Comparison of ENCODE assay signal across 17 mouse cellular contexts in the genomic region with DNA sequence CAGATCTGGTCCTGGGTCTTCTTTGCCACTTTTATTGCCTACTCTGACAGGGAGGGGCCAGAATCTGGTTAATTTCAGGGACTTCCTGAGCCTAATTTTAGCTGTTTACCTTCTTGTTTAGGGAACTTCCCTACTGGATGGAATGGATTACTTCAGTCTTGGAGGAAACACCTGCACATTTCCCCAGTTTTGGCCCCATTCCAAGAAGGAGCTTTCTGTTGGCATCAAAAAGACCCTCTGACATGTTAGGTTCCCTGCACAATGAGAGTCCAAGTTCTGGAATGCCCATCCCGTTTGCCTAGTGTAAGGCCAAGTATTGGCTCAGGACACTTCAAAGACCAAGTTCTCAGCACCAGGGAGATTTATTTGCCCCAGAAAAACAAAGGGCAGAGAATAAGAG. TPM values are rescaled to one million over a fixed set of nuclear protein-coding genes. Genes with fewer than 3 reads are reported as not detected.
"Had no signal": no experiment of that assay in that cellular context is flagged by ENCODE, and none has a peak within 500 bp of the region (broad histone marks: within the 10 kb centered on the region; RNA-seq: fewer than 3 reads in every experiment).

No protein-coding gene starts in this region.

- DNase-seq: retina, postnatal 1 day; right cerebral cortex, adult 18-20 months; right cerebral cortex, postnatal 14 days; right cerebral cortex, postnatal 25 days; right cerebral cortex, postnatal 4 days; spleen, adult 18-20 months; thymus, adult 18-20 months; thymus, adult 2 months; thymus, postnatal 14 days; thymus, postnatal 25 days; thymus, postnatal 36 days; thymus, postnatal 4 days had no signal

- H3K27ac ChIP-seq: neural tube, embryonic 13.5 days; neural tube, embryonic 15.5 days; stomach, embryonic 15.5 days; stomach, postnatal 0 days had no signal

- H3K9me3 ChIP-seq: neural tube, embryonic 15.5 days had no signal

- H3K27me3 ChIP-seq: neural tube, embryonic 13.5 days; neural tube, embryonic 15.5 days; stomach, embryonic 15.5 days had no signal

- H3K4me3 ChIP-seq: neural tube, embryonic 13.5 days; neural tube, embryonic 15.5 days; stomach, embryonic 15.5 days had no signal

- H3K4me1 ChIP-seq: neural tube, embryonic 13.5 days; neural tube, embryonic 15.5 days had no signal

- H3K36me3 ChIP-seq: neural tube, embryonic 13.5 days; neural tube, embryonic 15.5 days; stomach, embryonic 15.5 days had no signal

- H3K9ac ChIP-seq: neural tube, embryonic 13.5 days; neural tube, embryonic 15.5 days; stomach, embryonic 15.5 days had no signal

- H3K4me2 ChIP-seq: neural tube, embryonic 13.5 days; neural tube, embryonic 15.5 days; stomach, embryonic 15.5 days had no signal

RNA-seq across cellular contexts. Expression of gene Sh3bp4, which starts 14.0 kb away (rescaled TPM):
- total RNA-seq: neutrophil, adult 5-6 weeks had no signal
